Mouse (Mus musculus) embryonic facial prominence, embryonic 12.5 days (tissue): ENCODE measurements around the gene Dnaja3. TPM values are rescaled to one million over a fixed set of nuclear protein-coding genes. Genes with fewer than 3 reads are reported as not detected.
"Not testable (repeated sequence)": the region's sequence is repeated elsewhere in the genome, so short reads cannot be mapped to it uniquely, and the experiment has no call there.

Experiments used
- ATAC-seq: fragments of 200-750 bp; cut with Nextera tagmentation; 2 replicates; pipeline ENCODE4 v1.8.0; 2017; ENCODE audit not compliant: insufficient number of reproducible peaks, insufficient read depth, low FRiP score, low TSS enrichment
- H3K27ac ChIP-seq: fragments of 300-500 bp; sonication (generic); 2 replicates; pipeline ENCODE4 v1.5.1; 2016; ENCODE audit warnings: mild to moderate bottlenecking
- H3K27me3 ChIP-seq: fragments of 300-500 bp; sonication (generic); 2 replicates; pipeline ENCODE4 v1.6.1; 2016; ENCODE audit warnings: mild to moderate bottlenecking, moderate library complexity
- H3K36me3 ChIP-seq: fragments of 300-500 bp; sonication (generic); 2 replicates; pipeline ENCODE4 v1.6.1; 2016; ENCODE audit warnings: mild to moderate bottlenecking
- H3K4me1 ChIP-seq: fragments of 300-500 bp; sonication (generic); 2 replicates; pipeline ENCODE4 v1.6.1; 2016
- H3K4me2 ChIP-seq: fragments of 300-500 bp; sonication (generic); replicated peaks from 2 replicates; pipeline ENCODE4 v1.6.1; 2016; ENCODE audit warnings: mild to moderate bottlenecking, moderate library complexity
- H3K4me3 ChIP-seq: fragments of 300-500 bp; sonication (generic); 2 replicates; pipeline ENCODE4 v1.5.1; 2016; ENCODE audit warnings: mild to moderate bottlenecking
- H3K9ac ChIP-seq: fragments of 300-500 bp; sonication (generic); 2 replicates; pipeline ENCODE4 v1.6.1; 2016; ENCODE audit warnings: mild to moderate bottlenecking, moderate library complexity
- H3K9me3 ChIP-seq: fragments of 300-500 bp; sonication (generic); 2 replicates; pipeline ENCODE4 v1.6.1; 2016; ENCODE audit warnings: mild to moderate bottlenecking, moderate library complexity
- WGBS: fragments of 180-500 bp; shearing (Covaris S2); methylation state at CpG from one replicate; pipeline ENCODE4 v1.1.7; 2016; 5-methylcytosine and 5-hydroxymethylcytosine counted together
- polyA plus RNA-seq: library from polyadenylated mRNA; unstranded; fragments of >200 nt; fragmentation: Nextera tagmentation; extraction: Ambion mirVana; gene quantifications from 2 replicates; pipeline ENCODE4 v1.2.1, GENCODE M21; 2016

Dnaja3 gene
- polyA plus RNA-seq, 1 experiment from 2014 or later, result 59.8 TPM

GRCm38 (mm10) chr16:4727963-4728362 is 88.2 kb downstream of the Dnaja3 start:
- ATAC-seq, result no peak
- Histone ChIP-seq H3K27ac (no peak overlapping the region), H3K9ac (no peak overlapping the region), H3K4me2 (peak overlapping the region; percentile 85; the same call in 1 of the 2 replicates), H3K4me1 (peaks cover 12% of the 10 kb centered on the region), H3K27me3 (no peaks in the 10 kb centered on the region), H3K9me3 (no peaks in the 10 kb centered on the region), H3K36me3 (no peaks in the 10 kb centered on the region), H3K4me3 (no peak overlapping the region)
- 46% methylated on average over 1 of the region's 1 CpGs for WGBS

- Histone ChIP-seq H3K36me3 (no peaks in the 10 kb centered on the region), H3K27ac (no peak overlapping the region), H3K9ac (no peak overlapping the region), H3K4me3 (no peak overlapping the region), H3K4me1 (peaks cover 12% of the 10 kb centered on the region), H3K4me2 (no peak overlapping the region), H3K27me3 (no peaks in the 10 kb centered on the region), H3K9me3 (no peaks in the 10 kb centered on the region)
- no peak for ATAC-seq
- 81% methylated on average over 3 of the region's 3 CpGs for WGBS
Observed at GRCm38 (mm10) chr16:4730776-4731358, 91.1 kb downstream of the Dnaja3 start.

GRCm38 (mm10) chr16:4736262-4736661 is 96.5 kb downstream of the Dnaja3 start:
- WGBS, result 80% methylated on average over 2 of the region's 2 CpGs
- no peak overlapping the region for H3K4me3 ChIP-seq
- H3K9ac ChIP-seq, result no peak overlapping the region
- H3K36me3 ChIP-seq, result no peaks in the 10 kb centered on the region
- ATAC-seq, result no peak
- H3K4me1 ChIP-seq, result no peaks in the 10 kb centered on the region
- no peaks in the 10 kb centered on the region for H3K27me3 ChIP-seq
- H3K9me3 ChIP-seq, result no peaks in the 10 kb centered on the region
- H3K27ac ChIP-seq, result no peak overlapping the region
- no peak overlapping the region for H3K4me2 ChIP-seq

- Histone ChIP-seq H3K27ac (no peak overlapping the region), H3K4me2 (no peak overlapping the region), H3K36me3 (no peaks in the 10 kb centered on the region; the same call in 1 of the 2 replicates), H3K9ac (no peak overlapping the region), H3K27me3 (no peaks in the 10 kb centered on the region), H3K9me3 (peaks cover 9% of the 10 kb centered on the region; the same call in 1 of the 2 replicates), H3K4me3 (no peak overlapping the region), H3K4me1 (no peaks in the 10 kb centered on the region)
- no peak for ATAC-seq
- WGBS, result 90% methylated on average over 2 of the region's 2 CpGs
Observed at GRCm38 (mm10) chr16:4739994-4740393, 100.2 kb downstream of the Dnaja3 start.

- WGBS, result 100% methylated on average over 1 of the region's 1 CpGs
- Histone ChIP-seq H3K4me3 (no peak overlapping the region), H3K36me3 (no peaks in the 10 kb centered on the region; the same call in 1 of the 2 replicates), H3K9ac (no peak overlapping the region), H3K9me3 (peaks cover 9% of the 10 kb centered on the region; the same call in 1 of the 2 replicates), H3K4me2 (no peak overlapping the region), H3K4me1 (no peaks in the 10 kb centered on the region), H3K27ac (no peak overlapping the region), H3K27me3 (no peaks in the 10 kb centered on the region)
- no peak for ATAC-seq
Observed at GRCm38 (mm10) chr16:4742186-4742585, 102.4 kb downstream of the Dnaja3 start.

GRCm38 (mm10) chr16:4752155-4752554 is 112.4 kb downstream of the Dnaja3 start:
- no peaks in the 10 kb centered on the region for H3K9me3 ChIP-seq
- H3K9ac ChIP-seq, result no peak overlapping the region
- H3K27me3 ChIP-seq, result no peaks in the 10 kb centered on the region
- no peaks in the 10 kb centered on the region for H3K4me1 ChIP-seq
- ATAC-seq, result no peak
- 88% methylated on average over 3 of the region's 3 CpGs for WGBS
- H3K4me3 ChIP-seq, result no peak overlapping the region
- H3K27ac ChIP-seq, result no peak overlapping the region
- no peaks in the 10 kb centered on the region for H3K36me3 ChIP-seq
- H3K4me2 ChIP-seq, result no peak overlapping the region

- H3K36me3 ChIP-seq, result no peaks in the 10 kb centered on the region
- 88% methylated on average over 3 of the region's 3 CpGs for WGBS
- no peaks in the 10 kb centered on the region for H3K27me3 ChIP-seq
- H3K9ac ChIP-seq, result no peak overlapping the region
- ATAC-seq, result no peak
- no peak overlapping the region for H3K27ac ChIP-seq
- no peak overlapping the region for H3K4me2 ChIP-seq
- H3K4me3 ChIP-seq, result no peak overlapping the region
- no peaks in the 10 kb centered on the region for H3K9me3 ChIP-seq
- H3K4me1 ChIP-seq, result no peaks in the 10 kb centered on the region
Observed at GRCm38 (mm10) chr16:4754045-4754444, 114.3 kb downstream of the Dnaja3 start.

- ATAC-seq, result 0 out of 2 replicates have a peak, but pooled peaks have one; percentile 52
- H3K27ac ChIP-seq, result peak overlapping the region; percentile 67
- H3K36me3 ChIP-seq, H3K9me3 ChIP-seq, H3K4me1 ChIP-seq, H3K27me3 ChIP-seq: not testable (repeated sequence)
- peak overlapping the region; percentile 40 for H3K4me3 ChIP-seq
- H3K4me2 ChIP-seq, result peak overlapping the region; percentile 28
- 5% methylated on average over 23 of the region's 42 CpGs for WGBS
- peak overlapping the region; percentile 45 for H3K9ac ChIP-seq
Observed at GRCm38 (mm10) chr16:4756660-4757335, 117.0 kb downstream of the Dnaja3 start.

Other genes starting within 250 kb of the Dnaja3 start
- gene Adcy9, start 219.5 kb upstream of the Dnaja3 start, polyA plus RNA-seq, result 1.5 and 2.2 TPM in 2 replicates
- 29.5 and 31.9 TPM in 2 replicates for gene Srl, start 98.2 kb upstream of the Dnaja3 start, polyA plus RNA-seq
- gene Tfap4, start 80.1 kb upstream of the Dnaja3 start, polyA plus RNA-seq, result 27.8 and 31.5 TPM in 2 replicates
- 33.0 and 33.4 TPM in 2 replicates for gene Glis2, start 45.3 kb upstream of the Dnaja3 start, polyA plus RNA-seq
- gene Pam16, start 15.0 kb upstream of the Dnaja3 start, polyA plus RNA-seq, result 96.4 and 104 TPM in 2 replicates
- gene Vasn, start within 50 bp of the Dnaja3 start, polyA plus RNA-seq, result 23.4 and 24.1 TPM in 2 replicates
- gene Coro7, start 39.8 kb downstream of the Dnaja3 start, polyA plus RNA-seq, result 18.2 and 23.1 TPM in 2 replicates
- 124 and 135 TPM in 2 replicates for gene Nmral1, start 79.4 kb downstream of the Dnaja3 start, polyA plus RNA-seq
- 102 and 105 TPM in 2 replicates for gene Hmox2, start 86.4 kb downstream of the Dnaja3 start, polyA plus RNA-seq
- gene Cdip1, start 150.3 kb downstream of the Dnaja3 start, polyA plus RNA-seq, result 96.8 and 99.7 TPM in 2 replicates
- 0.50 and 0.67 TPM in 2 replicates for gene 4930562C15Rik, start 195.4 kb downstream of the Dnaja3 start, polyA plus RNA-seq
- 31.2 and 32.7 TPM in 2 replicates for gene Ubald1, start 240.3 kb downstream of the Dnaja3 start, polyA plus RNA-seq
- 91.9 and 93.4 TPM in 2 replicates for gene Mgrn1, start 246.3 kb downstream of the Dnaja3 start, polyA plus RNA-seq